Mouse (Mus musculus): ENCODE results near the gene Igsf10.

GRCm38 (mm10) chr3:59351768-59352167, 7.6 kb upstream of the Igsf10 start:
- TF ChIP-seq CTCF (IDR thresholded peaks at IDR 0.05; ENCODE audit: borderline replicate concordance, insufficient read depth, low read length), result no peak
- TF ChIP-seq POLR2A (IDR thresholded peaks at IDR 0.05; ENCODE audit: low read depth, low read length), result no peak

Measured in embryonic fibroblast, embryonic 13.5 days (primary cell).